Mouse (Mus musculus): ENCODE measurements around the gene Prkcz. TPM values are rescaled to one million over a fixed set of nuclear protein-coding genes. Genes with fewer than 3 reads are reported as not detected.

Gene Prkcz
- polyA plus RNA-seq, 1 experiment = 73.8 TPM

- H3K27ac ChIP-seq (ENCODE audit: insufficient read depth, low read depth, low read length) = peak overlapping the region; percentile 5; the same call in 1 of the 2 replicates
- no peaks in the 10 kb centered on the region for H3K27me3 ChIP-seq (ENCODE audit: control insufficient read depth, insufficient read depth, low read length)
- WGBS = 29% methylated on average over 12 of the region's 12 CpGs
- H3K4me1 ChIP-seq (ENCODE audit: control insufficient read depth, insufficient read depth, insufficient read length, low read length) = peaks cover 57% of the 10 kb centered on the region
- H3K4me3 ChIP-seq (ENCODE audit: low read depth, low read length) = peak overlapping the region; percentile 56
- TF ChIP-seq POLR2A (IDR thresholded peaks at IDR 0.05; ENCODE audit: low read depth, low read length) = no peak
- TF ChIP-seq CTCF (IDR thresholded peaks at IDR 0.05; ENCODE audit: extremely low read depth, insufficient read length, insufficient replicate concordance, low read depth, low read length) = no peak
- H3K36me3 ChIP-seq (ENCODE audit: control insufficient read depth, insufficient read depth, low read length) = no peaks in the 10 kb centered on the region
Observed at GRCm38 (mm10) chr4:155219271-155220212, 141.6 kb downstream of the Prkcz start.

- H3K4me1 ChIP-seq (ENCODE audit: control insufficient read depth, insufficient read depth, insufficient read length, low read length) = peaks cover 61% of the 10 kb centered on the region
- 40% methylated on average over 9 of the region's 9 CpGs for WGBS
- H3K36me3 ChIP-seq (ENCODE audit: control insufficient read depth, insufficient read depth, low read length) = no peaks in the 10 kb centered on the region
Observed at GRCm38 (mm10) chr4:155218104-155218732, 142.9 kb downstream of the Prkcz start.

DNA sequence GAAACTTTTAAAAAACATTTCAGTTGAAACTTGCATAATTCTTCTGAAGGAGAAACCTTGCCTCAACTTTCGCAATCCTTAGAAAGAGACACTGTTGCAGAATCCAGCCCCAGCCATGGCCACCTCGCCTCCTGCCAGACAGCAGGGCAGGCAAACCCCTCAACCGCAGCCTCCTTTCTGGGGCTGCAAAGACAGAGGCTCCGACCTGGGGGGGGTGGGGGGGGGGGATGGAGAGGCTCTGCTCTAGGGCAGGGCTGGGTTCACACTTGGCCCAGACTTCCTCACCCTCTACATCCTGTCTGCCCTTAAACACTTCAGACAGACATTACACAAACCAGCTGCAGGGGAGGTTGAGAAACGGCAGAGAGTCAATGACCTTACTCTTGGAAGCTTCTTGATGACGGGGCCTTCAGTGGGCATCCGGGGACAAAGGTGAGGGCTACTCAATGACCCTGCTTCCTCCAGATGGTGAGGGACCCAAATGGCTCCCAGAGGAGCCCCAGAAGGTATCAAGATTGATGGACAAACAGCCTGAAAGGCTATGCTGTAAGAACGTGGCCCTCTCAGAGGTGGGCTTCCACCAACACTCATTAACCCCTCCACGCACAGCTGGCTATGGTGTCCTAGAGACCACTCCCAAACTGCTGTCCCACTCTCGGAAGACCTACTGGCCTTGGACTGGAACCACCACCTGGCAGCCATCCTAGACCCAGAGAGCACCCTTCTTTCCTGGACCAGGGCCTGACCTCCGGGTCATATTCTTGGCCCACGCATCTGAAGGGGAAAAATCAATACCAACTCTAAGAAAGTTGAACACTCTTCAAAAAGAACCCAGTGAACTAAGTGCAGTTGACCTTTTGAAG lies 143.7 kb downstream of the Prkcz start:
- H3K27ac ChIP-seq (ENCODE audit: insufficient read depth, low read depth, low read length) = peak overlapping the region; percentile 20; the same call in 1 of the 2 replicates
- 52% methylated on average over 12 of the region's 12 CpGs for WGBS
- H3K36me3 ChIP-seq (ENCODE audit: control insufficient read depth, insufficient read depth, low read length) = no peaks in the 10 kb centered on the region
- 0 out of 2 replicates have a peak overlapping the region, but pooled peaks have one; percentile 3 for H3K4me3 ChIP-seq (ENCODE audit: low read depth, low read length)
- TF ChIP-seq POLR2A (IDR thresholded peaks at IDR 0.05; ENCODE audit: low read depth, low read length) = no peak
- no peak for TF ChIP-seq CTCF (IDR thresholded peaks at IDR 0.05; ENCODE audit: extremely low read depth, insufficient read length, insufficient replicate concordance, low read depth, low read length)
- peaks cover 61% of the 10 kb centered on the region for H3K4me1 ChIP-seq (ENCODE audit: control insufficient read depth, insufficient read depth, insufficient read length, low read length)
- no peaks in the 10 kb centered on the region for H3K27me3 ChIP-seq (ENCODE audit: control insufficient read depth, insufficient read depth, low read length)

More at GRCm38 (mm10) chr4:155218104-155218732, 142.9 kb downstream of the Prkcz start:
- Histone ChIP-seq H3K27me3 (ENCODE audit: control insufficient read depth, insufficient read depth, low read length) (no peaks in the 10 kb centered on the region), H3K4me3 (ENCODE audit: low read depth, low read length) (peak overlapping the region; percentile 56), H3K27ac (ENCODE audit: insufficient read depth, low read depth, low read length) (no peak overlapping the region)
- TF ChIP-seq CTCF (IDR thresholded peaks at IDR 0.05; ENCODE audit: extremely low read depth, insufficient read length, insufficient replicate concordance, low read depth, low read length) = no peak
- TF ChIP-seq POLR2A (IDR thresholded peaks at IDR 0.05; ENCODE audit: low read depth, low read length) = no peak; the same call in 1 of the 2 replicates

DNA sequence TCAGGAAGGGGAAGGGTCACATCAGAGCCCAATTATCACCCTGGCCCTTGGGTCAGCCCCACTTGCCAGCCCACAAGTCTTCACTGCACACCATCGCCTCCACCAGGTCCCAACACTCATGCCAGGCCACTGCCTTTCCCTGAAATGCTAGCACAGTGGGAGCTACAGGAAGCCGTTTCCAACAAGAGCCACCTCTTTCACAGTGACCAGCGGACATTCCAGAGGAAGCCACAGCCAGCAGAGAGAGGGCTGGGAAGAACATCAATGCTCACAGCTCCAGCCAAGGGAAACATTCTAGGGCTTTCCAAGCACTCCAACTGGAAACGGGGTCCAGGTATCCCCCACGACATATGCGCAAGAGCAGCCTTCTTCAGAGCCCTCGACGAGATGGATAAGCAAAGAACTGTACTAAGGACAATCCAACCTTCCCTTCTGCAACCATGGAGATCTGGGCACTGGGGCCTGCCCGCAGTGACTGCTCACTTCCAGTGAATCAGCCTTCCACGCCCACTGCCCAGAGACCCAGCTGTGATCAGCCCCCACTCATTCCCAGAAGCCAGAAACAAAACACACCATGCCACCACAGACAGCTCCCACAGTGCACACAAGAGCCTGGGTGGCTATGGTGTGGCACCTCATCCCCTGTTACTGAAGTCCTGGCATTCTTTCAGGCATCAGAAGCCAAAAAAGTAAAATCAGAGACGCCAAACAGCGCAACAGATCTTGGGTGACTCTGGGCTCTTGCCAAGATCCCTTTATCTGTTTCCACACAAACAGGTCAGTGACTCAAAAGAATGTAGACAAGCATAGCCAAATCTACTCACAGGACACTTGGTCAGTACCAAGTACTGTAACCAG lies 145.2 kb downstream of the Prkcz start:
- H3K36me3 ChIP-seq (ENCODE audit: control insufficient read depth, insufficient read depth, low read length) = peaks cover under 1% of the 10 kb centered on the region; the same call in 1 of the 2 replicates
- 56% methylated on average over 12 of the region's 12 CpGs for WGBS
- H3K4me1 ChIP-seq (ENCODE audit: control insufficient read depth, insufficient read depth, insufficient read length, low read length) = peaks cover 64% of the 10 kb centered on the region
- no peak overlapping the region for H3K27ac ChIP-seq (ENCODE audit: insufficient read depth, low read depth, low read length)
- no peaks in the 10 kb centered on the region for H3K27me3 ChIP-seq (ENCODE audit: control insufficient read depth, insufficient read depth, low read length)
- H3K4me3 ChIP-seq (ENCODE audit: low read depth, low read length) = no peak overlapping the region
- TF ChIP-seq POLR2A (IDR thresholded peaks at IDR 0.05; ENCODE audit: low read depth, low read length) = no peak
- TF ChIP-seq CTCF (IDR thresholded peaks at IDR 0.05; ENCODE audit: extremely low read depth, insufficient read length, insufficient replicate concordance, low read depth, low read length) = no peak

- WGBS = 70% methylated on average over 9 of the region's 9 CpGs
- Histone ChIP-seq H3K4me1 (ENCODE audit: control insufficient read depth, insufficient read depth, insufficient read length, low read length) (peaks cover 66% of the 10 kb centered on the region), H3K4me3 (ENCODE audit: low read depth, low read length) (no peak overlapping the region), H3K36me3 (ENCODE audit: control insufficient read depth, insufficient read depth, low read length) (peaks cover 8% of the 10 kb centered on the region), H3K27me3 (ENCODE audit: control insufficient read depth, insufficient read depth, low read length) (no peaks in the 10 kb centered on the region), H3K27ac (ENCODE audit: insufficient read depth, low read depth, low read length) (no peak overlapping the region)
- TF ChIP-seq POLR2A (IDR thresholded peaks at IDR 0.05; ENCODE audit: low read depth, low read length) (no peak), CTCF (IDR thresholded peaks at IDR 0.05; ENCODE audit: extremely low read depth, insufficient read length, insufficient replicate concordance, low read depth, low read length) (no peak)
Observed at GRCm38 (mm10) chr4:155215203-155215602, 146.0 kb downstream of the Prkcz start.

- Histone ChIP-seq H3K27me3 (ENCODE audit: control insufficient read depth, insufficient read depth, low read length) (no peaks in the 10 kb centered on the region), H3K27ac (ENCODE audit: insufficient read depth, low read depth, low read length) (no peak overlapping the region), H3K4me1 (ENCODE audit: control insufficient read depth, insufficient read depth, insufficient read length, low read length) (peaks cover 63% of the 10 kb centered on the region), H3K4me3 (ENCODE audit: low read depth, low read length) (no peak overlapping the region), H3K36me3 (ENCODE audit: control insufficient read depth, insufficient read depth, low read length) (peaks cover 10% of the 10 kb centered on the region)
- 62% methylated on average over 10 of the region's 10 CpGs for WGBS
- no peak for TF ChIP-seq POLR2A (IDR thresholded peaks at IDR 0.05; ENCODE audit: low read depth, low read length)
- TF ChIP-seq CTCF (IDR thresholded peaks at IDR 0.05; ENCODE audit: extremely low read depth, insufficient read length, insufficient replicate concordance, low read depth, low read length) = no peak
Observed at GRCm38 (mm10) chr4:155214793-155215192, 146.4 kb downstream of the Prkcz start.
